Mouse (Mus musculus) heart, postnatal 25 days (tissue): ENCODE measurements at regions not wholly inside any gene's neighbourhood (a gene's known extent, or its start where the extent isn't known, plus 50 kb on each side); places are given as distances from the start of the nearest gene placed in this dataset.

Source experiments
- DNase-seq: peaks from one replicate; pipeline ENCODE4 v3.0.0; 2022; ENCODE audit warnings: low spot score
- intact Hi-C: fragments of 180-260 bp; cut with DNase I; formaldehyde crosslinking; loops from one replicate; pipeline ENCODE4 v1.15.1; 2025

GRCm38 (mm10) chr10:122562542-122562941 is 114.2 kb downstream of the Avpr1a start:
- no peak for DNase-seq
- intact Hi-C loops = no loop called here

GRCm38 (mm10) chr10:122563973-122564372 is 114.6 kb upstream of the Ppm1h start:
- intact Hi-C loops = no loop called here

GRCm38 (mm10) chr10:122564473-122564872 is 114.1 kb upstream of the Ppm1h start:
- intact Hi-C loops = no loop called here
- DNase-seq = no peak

More at GRCm38 (mm10) chr10:122563973-122564372, 114.6 kb upstream of the Ppm1h start:
- DNase-seq = no peak

- DNase-seq = no peak
- intact Hi-C loops = no loop called here
These were observed 112.0 kb upstream of the Ppm1h start for GRCm38 (mm10) chr10:122566601-122567000.

GRCm38 (mm10) chr10:122569546-122570202 is 108.9 kb upstream of the Ppm1h start:
- intact Hi-C loops = no loop called here
- no peak for DNase-seq

- DNase-seq = no peak
- intact Hi-C loops = no loop called here
These were observed 107.5 kb upstream of the Ppm1h start for GRCm38 (mm10) chr10:122570909-122571551.

GRCm38 (mm10) chr10:122576171-122577063 is 102.1 kb upstream of the Ppm1h start:
- intact Hi-C loops = no loop called here
- DNase-seq = no peak

GRCm38 (mm10) chr10:122578209-122579001 is 100.2 kb upstream of the Ppm1h start:
- intact Hi-C loops = no loop called here
- no peak for DNase-seq

- intact Hi-C loops = no loop called here
- no peak for DNase-seq
These were observed 97.5 kb upstream of the Ppm1h start for GRCm38 (mm10) chr10:122581096-122581495.

- intact Hi-C loops = no loop called here
These were observed 91.0 kb upstream of the Ppm1h start for GRCm38 (mm10) chr10:122587541-122587940.

GRCm38 (mm10) chr10:122599511-122599910 is 79.1 kb upstream of the Ppm1h start:
- DNase-seq = no peak
- intact Hi-C loops = no loop called here

More at GRCm38 (mm10) chr10:122587541-122587940, 91.0 kb upstream of the Ppm1h start:
- no peak for DNase-seq

- intact Hi-C loops = no loop called here
- DNase-seq = no peak
These were observed 76.2 kb upstream of the Ppm1h start for GRCm38 (mm10) chr10:122602394-122602793.

- no peak for DNase-seq
These were observed 74.6 kb upstream of the Ppm1h start for GRCm38 (mm10) chr10:122603960-122604359.

GRCm38 (mm10) chr10:122613281-122613680 is 65.3 kb upstream of the Ppm1h start:
- DNase-seq = no peak
- intact Hi-C loops = no loop called here

More at GRCm38 (mm10) chr10:122603960-122604359, 74.6 kb upstream of the Ppm1h start:
- intact Hi-C loops = no loop called here

GRCm38 (mm10) chr10:122613891-122614290 is 64.7 kb upstream of the Ppm1h start:
- intact Hi-C loops = no loop called here
- DNase-seq = no peak

GRCm38 (mm10) chr10:122614720-122615119 is 63.8 kb upstream of the Ppm1h start:
- DNase-seq = no peak
- intact Hi-C loops = no loop called here

- no peak for DNase-seq
- intact Hi-C loops = no loop called here
These were observed 62.9 kb upstream of the Ppm1h start for GRCm38 (mm10) chr10:122615658-122616057.

- intact Hi-C loops = no loop called here
- DNase-seq = no peak
These were observed 62.2 kb upstream of the Ppm1h start for GRCm38 (mm10) chr10:122616385-122616784.

GRCm38 (mm10) chr10:122618854-122619253 is 59.7 kb upstream of the Ppm1h start:
- intact Hi-C loops = no loop called here

More at GRCm38 (mm10) chr10:122618854-122619253, 59.7 kb upstream of the Ppm1h start:
- DNase-seq = no peak
